Mouse (Mus musculus): ENCODE measurements around the gene Scd3.

- TF ChIP-seq CTCF (IDR thresholded peaks at IDR 0.05; ENCODE audit: low read depth): no peak
- no peak for TF ChIP-seq EP300 (IDR thresholded peaks at IDR 0.05; ENCODE audit: low read depth)
Observed at GRCm38 (mm10) chr19:44274452-44274851, 71.4 kb downstream of the Scd3 start.
